Mouse (Mus musculus): ENCODE data around the gene Fads6. TPM values are rescaled to one million over a fixed set of nuclear protein-coding genes. Genes with fewer than 3 reads are reported as not detected.

The Fads6 gene
- polyA plus RNA-seq, 1 experiment, result 0.07 TPM

- peaks cover 69% of the 10 kb centered on the region for H3K27me3 ChIP-seq (replicated peaks)
- peaks cover 11% of the 10 kb centered on the region for H3K9me3 ChIP-seq
- H3K4me3 ChIP-seq (replicated peaks), result no peak overlapping the region
- TF ChIP-seq FLI1 (IDR thresholded peaks at IDR 0.05; ENCODE audit: low read length), result no peak
- TF ChIP-seq GATA1 (IDR thresholded peaks at IDR 0.05; ENCODE audit: borderline replicate concordance, low read length), result no peak
- no peaks in the 10 kb centered on the region for H3K36me3 ChIP-seq (replicated peaks; ENCODE audit: low read length)
- peaks cover 14% of the 10 kb centered on the region for H3K4me1 ChIP-seq
Measured at GRCm38 (mm10) chr11:115290314-115290713, 7.1 kb downstream of the Fads6 start.

- Histone ChIP-seq H3K36me3 (replicated peaks; ENCODE audit: low read length) (no peaks in the 10 kb centered on the region), H3K27me3 (replicated peaks) (peaks cover 69% of the 10 kb centered on the region), H3K4me3 (replicated peaks) (no peak overlapping the region), H3K9me3 (peaks cover 11% of the 10 kb centered on the region), H3K4me1 (peaks cover 18% of the 10 kb centered on the region)
- TF ChIP-seq GATA1 (IDR thresholded peaks at IDR 0.05; ENCODE audit: borderline replicate concordance, low read length) (no peak), FLI1 (IDR thresholded peaks at IDR 0.05; ENCODE audit: low read length) (no peak)
Measured at GRCm38 (mm10) chr11:115289885-115290284, 7.6 kb downstream of the Fads6 start.

GRCm38 (mm10) chr11:115288305-115288704, 9.2 kb downstream of the Fads6 start:
- Histone ChIP-seq H3K4me1 (peaks cover 22% of the 10 kb centered on the region), H3K4me3 (replicated peaks) (no peak overlapping the region), H3K27me3 (replicated peaks) (peaks cover 71% of the 10 kb centered on the region), H3K9me3 (no peaks in the 10 kb centered on the region), H3K36me3 (replicated peaks; ENCODE audit: low read length) (no peaks in the 10 kb centered on the region)
- TF ChIP-seq FLI1 (IDR thresholded peaks at IDR 0.05; ENCODE audit: low read length), result no peak
- TF ChIP-seq GATA1 (IDR thresholded peaks at IDR 0.05; ENCODE audit: borderline replicate concordance, low read length), result no peak

DNA sequence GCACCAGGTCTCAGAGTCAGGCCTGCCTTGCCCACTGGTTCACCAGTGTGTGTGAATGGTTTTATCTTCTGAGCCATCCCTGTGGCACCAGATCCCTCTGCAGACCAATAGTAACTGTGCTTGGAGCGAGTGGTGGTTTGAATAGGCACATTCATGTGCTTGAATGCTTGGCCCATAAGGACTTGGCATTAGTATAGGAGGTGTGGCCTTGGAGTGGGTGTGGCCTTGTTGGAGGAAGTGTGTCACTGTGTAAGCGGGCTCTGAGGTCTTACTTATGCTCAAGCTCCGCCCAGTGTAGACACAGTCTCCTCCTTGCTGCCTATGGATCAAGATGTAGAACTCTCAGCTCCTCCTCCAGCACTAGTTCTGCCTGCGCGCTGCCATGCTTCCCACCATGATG, 10.1 kb downstream of the Fads6 start:
- Histone ChIP-seq H3K36me3 (replicated peaks; ENCODE audit: low read length) (no peaks in the 10 kb centered on the region), H3K27me3 (replicated peaks) (peaks cover 70% of the 10 kb centered on the region), H3K4me1 (peaks cover 23% of the 10 kb centered on the region), H3K4me3 (replicated peaks) (no peak overlapping the region), H3K9me3 (no peaks in the 10 kb centered on the region)
- no peak for TF ChIP-seq GATA1 (IDR thresholded peaks at IDR 0.05; ENCODE audit: borderline replicate concordance, low read length)
- TF ChIP-seq FLI1 (IDR thresholded peaks at IDR 0.05; ENCODE audit: low read length), result no peak

DNA sequence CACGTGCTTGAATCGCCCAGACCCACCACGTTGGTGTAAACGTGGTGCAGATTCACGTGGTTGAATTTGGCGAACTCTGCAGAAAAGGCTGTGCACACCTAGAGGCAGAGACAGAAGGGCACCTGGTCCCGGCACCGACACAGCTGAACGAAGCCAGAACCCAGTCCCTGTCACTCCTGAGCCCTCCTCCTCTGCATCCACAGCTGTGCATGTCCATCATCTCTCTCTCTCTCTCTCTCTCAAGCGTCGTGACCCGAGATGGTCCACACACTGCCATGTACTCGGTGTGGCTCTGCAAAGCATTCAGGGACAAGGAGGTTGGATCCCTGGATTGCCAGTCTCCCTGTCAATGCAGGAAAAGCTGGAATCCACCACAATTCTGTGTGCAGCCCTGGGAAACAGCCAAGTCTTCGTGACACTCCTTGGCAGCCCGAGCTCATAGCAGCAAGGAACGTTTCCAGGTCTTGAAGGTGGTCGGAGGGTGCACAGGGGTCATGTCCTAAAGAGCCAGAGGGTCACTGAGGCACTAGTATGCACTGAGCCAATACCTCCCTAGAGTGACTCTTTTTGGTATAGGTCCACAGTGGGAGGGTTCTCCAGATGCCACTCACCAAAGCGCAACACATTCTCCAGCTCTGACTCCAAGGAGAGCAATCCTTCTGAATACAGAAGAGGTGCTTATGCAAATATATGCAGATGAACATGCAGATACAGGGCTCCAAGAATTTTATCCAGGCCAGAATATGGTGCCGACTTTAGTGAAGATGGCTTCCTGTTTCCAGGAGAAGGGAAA, 11.1 kb downstream of the Fads6 start:
- H3K4me3 ChIP-seq (replicated peaks), result no peak overlapping the region
- H3K36me3 ChIP-seq (replicated peaks; ENCODE audit: low read length), result no peaks in the 10 kb centered on the region
- TF ChIP-seq FLI1 (IDR thresholded peaks at IDR 0.05; ENCODE audit: low read length) (no peak), GATA1 (IDR thresholded peaks at IDR 0.05; ENCODE audit: borderline replicate concordance, low read length) (no peak)
- H3K27me3 ChIP-seq (replicated peaks), result peaks cover 60% of the 10 kb centered on the region
- H3K9me3 ChIP-seq, result no peaks in the 10 kb centered on the region
- H3K4me1 ChIP-seq, result peaks cover 33% of the 10 kb centered on the region

DNA sequence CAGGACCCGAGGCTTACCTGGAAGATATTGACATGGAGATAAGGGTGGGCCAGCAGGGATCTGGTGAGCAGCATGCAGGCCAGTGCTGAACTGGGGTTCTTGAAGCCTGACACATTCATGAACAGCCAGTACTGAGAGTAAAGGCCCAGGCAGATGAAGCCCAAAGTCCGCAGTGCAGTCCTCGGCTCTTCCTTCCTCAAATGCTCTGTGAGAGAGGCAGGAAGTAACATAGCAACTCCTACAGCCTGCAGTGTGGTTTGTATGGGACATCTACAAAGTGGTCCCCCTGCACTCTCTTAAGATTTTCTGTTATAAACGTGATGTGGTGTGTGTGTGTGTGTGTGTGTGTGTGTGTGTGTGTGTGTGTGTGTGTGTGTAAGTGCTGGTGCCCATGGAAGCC, 12.2 kb downstream of the Fads6 start:
- Histone ChIP-seq H3K4me3 (replicated peaks) (no peak overlapping the region), H3K4me1 (peaks cover 35% of the 10 kb centered on the region), H3K9me3 (no peaks in the 10 kb centered on the region), H3K27me3 (replicated peaks) (peaks cover 51% of the 10 kb centered on the region), H3K36me3 (replicated peaks; ENCODE audit: low read length) (no peaks in the 10 kb centered on the region)
- TF ChIP-seq GATA1 (IDR thresholded peaks at IDR 0.05; ENCODE audit: borderline replicate concordance, low read length), result no peak
- TF ChIP-seq FLI1 (IDR thresholded peaks at IDR 0.05; ENCODE audit: low read length), result no peak

GRCm38 (mm10) chr11:115283891-115284620, 13.4 kb downstream of the Fads6 start:
- TF ChIP-seq GATA1 (IDR thresholded peaks at IDR 0.05; ENCODE audit: borderline replicate concordance, low read length), result no peak
- no peak for TF ChIP-seq FLI1 (IDR thresholded peaks at IDR 0.05; ENCODE audit: low read length)
- Histone ChIP-seq H3K27me3 (replicated peaks) (peaks cover 45% of the 10 kb centered on the region), H3K36me3 (replicated peaks; ENCODE audit: low read length) (no peaks in the 10 kb centered on the region), H3K4me3 (replicated peaks) (no peak overlapping the region), H3K9me3 (no peaks in the 10 kb centered on the region), H3K4me1 (peaks cover 45% of the 10 kb centered on the region)

DNA sequence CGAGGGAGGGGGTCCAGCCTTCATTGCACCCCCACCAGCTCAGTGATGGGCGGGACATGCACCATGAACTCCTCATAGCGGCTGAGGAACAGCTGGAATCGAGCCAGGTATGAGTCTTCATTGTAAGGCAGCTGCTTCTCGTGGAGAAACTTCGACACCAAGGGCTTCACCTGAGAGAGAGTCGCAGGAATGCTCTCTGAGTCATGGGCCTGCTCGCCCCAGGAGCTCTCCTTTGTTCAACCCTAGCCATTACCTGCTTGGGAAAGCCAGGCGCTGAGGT, 14.0 kb downstream of the Fads6 start:
- peaks cover 43% of the 10 kb centered on the region for H3K27me3 ChIP-seq (replicated peaks)
- H3K36me3 ChIP-seq (replicated peaks; ENCODE audit: low read length), result no peaks in the 10 kb centered on the region
- no peak for TF ChIP-seq FLI1 (IDR thresholded peaks at IDR 0.05; ENCODE audit: low read length)
- TF ChIP-seq GATA1 (IDR thresholded peaks at IDR 0.05; ENCODE audit: borderline replicate concordance, low read length), result no peak
- peaks cover 51% of the 10 kb centered on the region for H3K4me1 ChIP-seq
- no peaks in the 10 kb centered on the region for H3K9me3 ChIP-seq
- no peak overlapping the region for H3K4me3 ChIP-seq (replicated peaks)

GRCm38 (mm10) chr11:115282723-115283485, 14.6 kb downstream of the Fads6 start:
- H3K27me3 ChIP-seq (replicated peaks), result peaks cover 38% of the 10 kb centered on the region
- TF ChIP-seq FLI1 (IDR thresholded peaks at IDR 0.05; ENCODE audit: low read length), result no peak
- TF ChIP-seq GATA1 (IDR thresholded peaks at IDR 0.05; ENCODE audit: borderline replicate concordance, low read length), result no peak
- H3K4me1 ChIP-seq, result peaks cover 57% of the 10 kb centered on the region
- no peak overlapping the region for H3K4me3 ChIP-seq (replicated peaks)
- H3K9me3 ChIP-seq, result no peaks in the 10 kb centered on the region
- H3K36me3 ChIP-seq (replicated peaks; ENCODE audit: low read length), result no peaks in the 10 kb centered on the region

- H3K4me3 ChIP-seq (replicated peaks), result no peak overlapping the region
- peaks cover 58% of the 10 kb centered on the region for H3K4me1 ChIP-seq
- H3K9me3 ChIP-seq, result no peaks in the 10 kb centered on the region
- no peaks in the 10 kb centered on the region for H3K36me3 ChIP-seq (replicated peaks; ENCODE audit: low read length)
- no peak for TF ChIP-seq FLI1 (IDR thresholded peaks at IDR 0.05; ENCODE audit: low read length)
- no peak for TF ChIP-seq GATA1 (IDR thresholded peaks at IDR 0.05; ENCODE audit: borderline replicate concordance, low read length)
- peaks cover 35% of the 10 kb centered on the region for H3K27me3 ChIP-seq (replicated peaks)
Measured at GRCm38 (mm10) chr11:115282295-115282694, 15.2 kb downstream of the Fads6 start.

Data from megakaryocyte, embryonic 14.5 days (primary cell).